Mouse (Mus musculus) erythroblast, embryonic 14.5 days (primary cell): ENCODE measurements around the gene Rps3a1.

Source experiments
- GATA1 ChIP-seq: IDR thresholded peaks from 2 replicates; pipeline ENCODE4 v1.6.1; 2012; ENCODE audit warnings: low read length, inconsistent platforms, mixed read lengths
- TAL1 ChIP-seq: IDR thresholded peaks from 3 replicates; pipeline ENCODE4 v1.6.1; 2012; ENCODE audit warnings: low read length, inconsistent platforms, mixed read lengths

GRCm38 (mm10) chr3:86110077-86110476, 32.4 kb downstream of the Rps3a1 start:
- no peak for TF ChIP-seq GATA1
- TF ChIP-seq TAL1: no peak
